Mouse (Mus musculus) urinary bladder, postnatal 4 days (tissue): Measurements from ENCODE around the gene Pgm2l1.

Source experiments
- DNase-seq, 2 experiments: peaks; one replicate each; pipeline ENCODE4 v3.0.0; 2021 to 2022; ENCODE audit warnings: low spot score in 2 of 2

The Pgm2l1 gene

DNA sequence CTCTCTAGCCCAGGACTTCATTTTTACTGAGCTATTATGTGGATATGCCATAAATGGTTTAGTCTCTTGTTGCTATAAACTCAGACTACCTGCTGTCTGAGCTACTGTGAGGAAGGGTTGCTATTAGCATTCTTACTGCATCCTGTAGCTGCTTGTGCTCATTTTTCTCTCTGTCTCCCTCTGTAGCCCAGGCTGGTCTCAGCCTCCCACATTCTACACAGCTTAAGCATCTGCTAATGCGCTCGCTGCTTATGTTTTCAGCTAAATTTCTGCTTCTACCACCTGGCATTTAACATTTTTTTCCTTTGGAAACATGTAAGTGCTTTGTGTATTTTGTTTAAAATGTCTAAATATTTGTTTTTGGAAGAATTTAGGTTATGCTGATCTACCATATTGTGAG lies 68.6 kb downstream of the Pgm2l1 start:
- DNase-seq: no peak

DNA sequence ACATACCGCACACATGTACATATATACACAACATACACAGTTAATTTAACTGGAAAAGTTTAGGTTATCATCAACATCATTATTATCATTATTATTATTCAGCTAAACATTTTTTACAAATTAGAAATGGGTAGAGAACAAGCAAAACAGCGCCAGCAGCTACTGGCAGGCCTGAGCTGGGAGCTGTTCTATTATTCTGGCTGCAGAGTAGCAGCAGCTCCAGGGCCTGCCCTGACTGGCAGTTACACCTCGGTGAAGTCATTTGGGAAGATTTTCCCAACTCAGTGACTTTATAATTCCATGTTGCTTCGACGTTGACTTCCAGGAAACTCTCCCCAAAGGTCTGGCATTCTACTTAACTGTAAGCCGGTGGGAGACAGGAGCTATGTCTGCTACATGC lies 69.5 kb downstream of the Pgm2l1 start:
- no peak for DNase-seq

DNA sequence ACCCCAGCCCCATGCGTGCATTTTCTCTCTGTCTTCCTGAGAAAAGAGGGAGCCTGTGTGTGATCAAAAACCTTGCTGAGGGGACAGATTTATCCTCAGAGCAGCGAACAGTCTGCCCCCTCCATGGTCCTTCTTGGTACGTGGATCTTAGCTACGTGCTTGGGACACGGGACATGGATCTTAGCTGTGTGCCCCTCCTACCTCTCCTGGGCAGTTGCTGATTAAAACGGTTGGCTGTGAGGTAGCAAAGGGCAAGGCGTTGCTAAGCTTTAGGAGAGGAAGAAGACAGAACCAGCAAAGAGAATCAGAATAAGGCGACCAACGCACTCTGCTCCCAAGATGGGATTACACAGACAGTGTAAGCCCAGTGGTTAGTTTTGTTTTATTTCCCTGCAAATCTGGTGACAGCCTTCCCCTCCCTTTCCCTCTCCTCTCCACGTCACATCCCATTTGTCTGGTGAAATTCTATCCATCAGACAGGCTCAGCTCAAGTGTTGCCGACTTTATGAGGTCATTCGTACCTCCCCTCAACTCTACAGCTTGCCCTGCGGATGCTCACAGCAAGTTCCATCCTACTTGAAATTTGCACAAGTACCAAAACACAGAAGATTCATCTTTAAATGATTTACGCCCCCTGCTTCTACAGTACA lies 71.8 kb downstream of the Pgm2l1 start:
- DNase-seq: no peak

DNA sequence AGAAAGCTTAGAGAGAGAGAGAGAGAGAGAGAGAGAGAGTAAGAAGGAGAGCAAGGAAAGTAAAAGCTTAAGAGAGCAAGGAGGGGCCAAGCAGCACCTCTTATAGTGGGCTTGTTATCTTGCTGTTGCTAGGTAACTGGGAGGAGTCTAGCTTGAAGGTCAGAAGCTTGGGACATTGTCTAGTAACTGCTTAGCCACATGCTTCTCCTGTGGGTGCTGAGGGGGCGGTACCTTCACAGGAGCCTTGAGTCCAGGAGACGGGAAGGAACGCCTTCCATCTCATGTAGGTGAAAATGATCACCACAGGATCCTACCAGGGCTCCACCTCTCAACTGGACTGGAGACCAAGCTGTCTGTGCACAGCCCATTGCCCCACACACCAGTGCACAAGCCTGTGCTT lies 74.2 kb downstream of the Pgm2l1 start:
- no peak for DNase-seq

DNA sequence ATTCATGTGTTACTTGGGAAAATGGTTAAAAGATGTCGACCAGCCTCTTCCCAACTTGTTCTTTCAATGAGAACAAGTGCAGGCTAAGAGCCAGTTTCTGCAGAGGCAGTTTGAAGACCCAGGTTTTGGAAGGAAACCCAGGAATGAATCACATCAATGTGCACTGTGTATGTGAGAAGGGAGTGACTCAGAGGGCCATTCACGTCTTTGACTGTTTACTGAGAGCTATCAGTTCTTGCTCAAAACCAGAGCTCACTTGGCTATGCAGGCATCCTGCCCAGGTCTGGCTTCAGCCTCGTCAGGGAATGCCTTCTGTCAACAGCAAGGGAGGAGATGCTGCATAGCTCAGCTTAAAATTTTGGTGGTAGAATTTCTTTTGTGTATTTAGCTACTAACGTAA lies 75.1 kb downstream of the Pgm2l1 start:
- DNase-seq: peak in 1 of 2 experiments; percentile 45

DNA sequence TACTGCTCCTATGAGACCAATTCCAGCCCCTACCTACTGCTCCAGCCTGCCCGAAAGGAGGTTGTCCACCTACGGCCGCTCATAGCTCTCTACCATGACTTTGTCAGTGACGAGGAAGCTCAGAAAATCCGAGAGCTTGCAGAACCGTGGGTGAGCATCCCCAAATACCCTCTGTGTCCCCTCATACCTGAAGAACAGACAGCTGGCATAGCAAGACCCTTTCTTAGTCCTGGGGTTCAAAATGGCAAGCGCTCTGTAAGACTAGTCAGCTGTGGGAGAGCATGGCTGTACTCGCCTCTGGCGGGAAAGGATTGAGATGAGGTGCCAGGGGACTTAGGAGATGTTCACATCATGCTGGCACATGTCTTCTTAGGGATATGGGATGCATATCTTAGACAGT lies 78.7 kb downstream of the Pgm2l1 start:
- DNase-seq: no peak

DNA sequence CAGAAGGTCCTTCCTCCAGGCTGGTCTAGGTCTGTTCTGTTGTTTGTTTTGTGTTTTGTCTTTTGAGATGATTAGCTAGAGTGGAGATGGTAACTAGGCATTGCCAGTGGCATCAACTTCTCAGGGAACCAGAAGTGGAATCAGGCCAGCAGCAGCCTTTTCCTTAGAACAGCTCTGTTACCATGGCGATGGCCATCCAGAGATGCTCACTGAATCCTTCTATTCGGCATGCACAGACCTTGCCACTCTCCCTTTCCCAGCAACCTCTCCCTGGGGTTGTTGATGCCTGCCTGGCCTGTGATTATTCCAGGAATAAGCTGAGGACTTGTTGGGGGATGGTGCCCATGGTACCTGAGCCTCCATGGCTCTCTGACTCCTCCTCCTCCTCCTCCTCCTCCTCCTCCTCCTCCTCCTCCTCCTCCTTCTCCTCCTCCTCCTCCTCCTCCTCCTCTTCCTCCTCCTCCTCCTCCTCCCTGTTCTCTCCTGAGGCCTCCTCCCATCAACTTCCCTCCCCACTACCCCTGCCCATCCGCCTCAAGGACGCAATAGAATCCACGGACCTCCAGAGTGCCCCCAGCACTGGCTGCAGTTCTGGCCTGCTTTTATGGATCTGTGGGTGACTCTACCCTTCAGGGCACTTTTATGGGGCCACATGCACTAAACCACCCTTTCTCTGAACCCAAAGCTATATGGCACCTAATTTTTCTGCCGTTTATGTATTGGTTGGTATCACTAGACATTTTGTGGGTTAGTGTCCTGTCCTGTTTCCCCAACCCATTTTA lies 80.9 kb downstream of the Pgm2l1 start:
- DNase-seq: no peak

DNA sequence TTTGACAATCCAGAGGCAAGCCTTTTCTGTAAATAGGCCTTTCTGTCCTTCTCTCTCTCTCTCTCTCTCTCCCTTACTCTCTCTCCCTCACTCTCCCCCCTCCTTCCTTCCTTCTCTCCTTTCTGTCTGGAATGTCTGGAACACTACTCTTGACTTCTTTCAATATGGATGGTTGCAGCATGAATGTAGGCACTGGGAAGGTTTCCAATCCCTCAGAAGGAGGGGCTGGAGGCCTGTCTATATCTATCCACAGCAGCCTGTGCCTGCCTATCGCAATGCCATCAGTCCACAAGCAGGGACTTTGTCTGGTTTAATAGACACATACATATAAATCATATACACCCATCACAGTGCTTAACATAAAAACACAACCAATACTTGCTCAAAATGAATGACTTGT lies 82.0 kb downstream of the Pgm2l1 start:
- no peak for DNase-seq

DNA sequence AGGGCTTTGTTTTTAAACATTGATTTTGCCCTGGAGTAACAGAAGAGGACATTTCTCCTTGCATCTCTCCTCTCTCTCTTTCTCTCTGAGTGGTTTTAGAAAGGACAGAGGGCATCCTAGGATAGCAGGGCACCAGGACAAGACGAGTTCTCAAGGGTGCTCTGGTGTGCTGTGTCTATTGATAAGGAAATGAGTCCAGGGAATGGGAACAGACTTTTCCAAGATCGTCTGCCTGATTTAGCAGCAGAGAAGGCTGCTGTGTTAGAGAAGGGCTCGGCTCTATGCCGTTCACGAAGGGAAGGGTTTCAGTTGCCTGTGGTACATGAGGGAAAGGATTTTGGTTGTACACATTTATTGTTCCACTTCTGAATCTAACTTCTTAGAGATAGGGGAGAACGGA lies 82.5 kb downstream of the Pgm2l1 start:
- no peak for DNase-seq

DNA sequence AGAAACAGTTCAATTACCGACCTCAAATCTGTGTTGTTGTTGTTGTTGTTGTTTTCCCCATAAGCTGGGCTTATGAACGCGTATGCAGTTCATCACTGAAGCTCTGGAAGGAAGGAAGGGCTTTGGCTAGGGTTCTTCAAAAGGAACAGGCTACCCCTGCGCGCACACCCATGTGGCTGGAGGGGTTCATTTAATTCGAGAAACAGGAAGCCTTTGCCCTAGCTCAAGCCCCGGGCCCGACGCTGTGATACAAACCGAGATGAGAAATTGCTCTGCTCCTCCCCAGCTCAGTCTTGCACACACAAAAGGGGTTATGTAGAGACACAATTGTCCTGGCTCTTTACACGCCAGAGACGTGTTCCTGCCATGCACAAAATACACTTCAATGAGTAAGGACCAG lies 83.1 kb downstream of the Pgm2l1 start:
- no peak for DNase-seq

DNA sequence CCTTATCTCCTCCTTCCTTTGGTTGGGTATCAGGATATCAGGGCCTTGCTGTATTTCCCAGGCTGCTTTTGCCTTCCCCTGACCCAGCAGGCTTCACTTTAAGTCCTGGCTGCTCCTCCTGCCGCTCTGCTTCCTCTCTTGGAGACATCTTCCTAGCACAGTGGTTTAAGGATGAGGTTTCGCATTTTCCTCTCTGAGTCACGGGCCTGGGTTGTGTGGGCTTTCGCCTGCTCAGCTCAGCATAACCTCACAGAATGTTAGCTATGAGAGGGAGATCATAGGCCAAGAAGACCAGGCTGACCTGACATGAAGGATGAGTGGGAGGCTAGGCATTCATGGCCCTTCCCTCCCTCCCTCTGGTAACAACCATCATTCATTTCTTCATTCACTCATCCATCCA lies 85.5 kb downstream of the Pgm2l1 start:
- no peak for DNase-seq

DNA sequence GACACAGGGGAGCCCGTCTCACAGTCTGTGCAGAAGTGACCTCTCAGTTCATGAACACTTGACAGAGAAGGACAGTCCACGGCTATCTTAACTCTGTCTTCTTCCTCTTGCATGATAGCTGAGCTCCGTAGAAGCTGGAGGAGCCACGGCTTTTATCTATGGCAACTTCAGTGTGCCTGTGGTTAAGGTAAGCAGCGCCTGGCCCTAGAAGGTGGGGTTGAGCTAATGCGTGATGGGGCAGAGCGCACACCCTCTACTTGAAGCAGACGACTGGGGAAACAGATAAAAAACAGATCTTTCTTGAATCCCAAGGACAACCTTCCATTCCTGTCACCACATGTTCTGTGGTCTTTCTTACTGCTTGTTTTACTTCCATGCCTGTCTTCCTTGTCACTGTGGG lies 89.7 kb downstream of the Pgm2l1 start:
- DNase-seq: no peak

DNA sequence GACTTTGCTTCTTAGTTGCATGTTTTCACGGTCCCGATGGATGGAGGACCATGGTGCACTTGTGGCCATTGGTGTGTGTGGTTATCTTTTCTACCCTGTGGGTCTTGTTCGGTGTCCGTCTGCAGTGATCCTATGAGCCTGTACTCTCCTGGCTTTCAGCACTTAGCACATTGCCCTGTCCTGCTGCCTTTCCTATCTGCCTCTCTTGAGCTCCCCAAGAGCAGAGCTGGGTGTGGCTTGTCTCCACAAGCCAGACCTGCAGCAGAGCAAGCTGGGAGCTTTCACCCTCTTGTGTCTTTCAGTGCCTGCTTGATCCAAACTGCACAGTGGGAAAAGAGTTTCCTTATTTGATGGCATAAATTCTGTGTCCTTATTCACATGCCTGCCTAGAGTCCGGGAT lies 90.3 kb downstream of the Pgm2l1 start:
- no peak for DNase-seq

DNA sequence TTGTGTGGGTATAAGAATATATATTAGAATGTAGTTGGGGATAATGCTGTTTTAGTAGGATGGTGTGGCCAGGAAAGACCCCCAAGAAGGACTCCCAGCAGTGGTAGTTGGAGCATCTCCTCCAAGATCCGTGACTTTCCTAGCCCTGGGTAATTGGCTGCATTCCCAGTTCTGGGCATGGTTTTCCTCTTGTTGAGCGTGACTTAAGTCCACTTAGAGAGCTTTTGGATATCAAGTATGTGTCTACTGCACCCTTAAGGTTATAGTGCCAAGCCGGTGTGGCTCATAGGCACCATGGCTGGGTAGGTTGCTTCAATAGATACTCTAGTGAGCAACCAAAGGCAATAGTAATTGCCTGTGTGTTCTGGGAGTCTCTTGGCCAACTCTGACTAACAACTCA lies 96.5 kb downstream of the Pgm2l1 start:
- no peak for DNase-seq

DNA sequence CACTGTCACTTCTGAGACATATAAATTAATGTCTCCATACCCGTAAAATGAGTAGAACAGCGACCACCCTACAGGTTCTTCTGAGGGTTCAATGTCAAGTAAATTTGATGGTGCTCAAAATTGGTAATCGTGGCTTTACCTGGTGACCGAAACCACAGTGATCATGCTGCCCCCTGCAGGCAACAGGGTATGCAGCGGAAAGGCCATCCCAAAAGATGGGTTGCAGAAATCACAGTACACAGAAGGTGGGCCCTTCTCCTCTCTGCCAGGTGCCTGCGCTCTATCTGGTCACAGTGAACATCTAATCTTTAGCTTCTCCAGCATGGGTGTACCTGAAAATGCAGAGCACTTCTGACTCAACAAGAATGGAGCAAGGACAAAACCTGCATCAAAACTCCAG lies 98.3 kb downstream of the Pgm2l1 start:
- DNase-seq: peak in 1 of 2 experiments; percentile 66

DNA sequence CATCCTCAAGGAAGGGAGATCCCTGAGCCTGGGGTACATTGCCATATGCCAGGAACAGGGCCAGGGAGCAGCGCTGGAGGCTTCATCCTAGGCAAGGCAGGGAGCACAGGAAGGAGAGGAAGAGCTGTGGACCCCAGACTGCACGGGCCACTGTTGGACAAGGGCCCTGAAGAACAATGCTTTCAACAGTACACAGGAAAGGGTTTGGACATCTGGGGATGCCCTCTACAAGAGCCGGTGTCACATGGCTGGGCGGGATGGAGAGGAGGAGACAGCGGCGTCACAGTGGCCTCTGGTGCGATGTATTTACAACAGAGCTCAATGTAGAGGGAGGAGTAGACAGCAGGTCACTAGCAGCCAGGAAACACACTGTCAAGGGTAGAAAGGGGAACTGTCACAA lies 100.3 kb downstream of the Pgm2l1 start:
- no peak for DNase-seq
